In genomic region chr4:128733496-128733895, GRCm38 (mm10) we compare ENCODE assay signal across 8 mouse cellular contexts. TPM values are rescaled to one million over a fixed set of nuclear protein-coding genes. Genes with fewer than 3 reads are reported as not detected.
DNase-seq lines count a peak whose midpoint lies in the region; ATAC-seq lines count a peak whose summit lies in the region.

No protein-coding gene starts in this region.

- no peaks in the 10 kb centered on the region for H3K27me3 ChIP-seq in neural tube, embryonic 11.5 days (ENCODE audit: control insufficient read depth, insufficient read depth, low read length)
- no peaks in the 10 kb centered on the region for H3K27me3 ChIP-seq in forebrain, embryonic 15.5 days

- no peak overlapping the region for H3K4me2 ChIP-seq in neural tube, embryonic 11.5 days (ENCODE audit: low read depth)
- peak overlapping the region; percentile 33 for H3K4me2 ChIP-seq in forebrain, embryonic 15.5 days (replicated peaks)

- WGBS in neural tube, embryonic 11.5 days: 54% methylated on average over 6 of the region's 6 CpGs
- WGBS in forebrain, embryonic 15.5 days: 25% methylated on average over 6 of the region's 6 CpGs

- peak overlapping the region; percentile 26 for H3K9ac ChIP-seq in neural tube, embryonic 11.5 days (ENCODE audit: low read length)
- H3K9ac ChIP-seq in forebrain, embryonic 15.5 days (replicated peaks): peak overlapping the region; percentile 37

- H3K4me3 ChIP-seq in neural tube, embryonic 11.5 days (ENCODE audit: low read depth, low read length): no peak overlapping the region
- H3K4me3 ChIP-seq in forebrain, embryonic 15.5 days: no peak overlapping the region

- no peaks in the 10 kb centered on the region for H3K9me3 ChIP-seq in neural tube, embryonic 11.5 days (ENCODE audit: control insufficient read depth, low read length)
- no peaks in the 10 kb centered on the region for H3K9me3 ChIP-seq in forebrain, embryonic 15.5 days

- no peak for DNase-seq in neural tube, embryonic 11.5 days (ENCODE audit: low spot score)
- no peak for DNase-seq in neural tube, embryonic 10.5 days (ENCODE audit: extremely low spot score, low spot score)
- peak; percentile 35 to 46 for DNase-seq in kidney, postnatal 36 days
- DNase-seq in thymus, postnatal 14 days: no peak
- no peak for DNase-seq in cerebellum, adult 9-11 months
- DNase-seq in thymus, postnatal 25 days: no peak

- peak overlapping the region; percentile 34; the same call in 1 of the 2 replicates for H3K27ac ChIP-seq in neural tube, embryonic 11.5 days (ENCODE audit: low read depth, low read length)
- peak overlapping the region; percentile 89 for H3K27ac ChIP-seq in forebrain, embryonic 15.5 days (replicated peaks)

- H3K36me3 ChIP-seq in neural tube, embryonic 11.5 days (ENCODE audit: control insufficient read depth, insufficient read depth, low read length): 0 out of 2 replicates have a peak, but pooled peaks cover 2% of the 10 kb centered on the region
- 0 out of 2 replicates have a peak, but pooled peaks cover 3% of the 10 kb centered on the region for H3K36me3 ChIP-seq in forebrain, embryonic 15.5 days

- H3K4me1 ChIP-seq in neural tube, embryonic 11.5 days (ENCODE audit: control insufficient read depth, insufficient read depth, low read length): peaks cover 77% of the 10 kb centered on the region
- peaks cover 96% of the 10 kb centered on the region for H3K4me1 ChIP-seq in forebrain, embryonic 15.5 days

- no peak for ATAC-seq in neural tube, embryonic 11.5 days (ENCODE audit: insufficient read depth, low FRiP score, low TSS enrichment)
- no peak for ATAC-seq in forebrain, embryonic 15.5 days (replicated peaks)
- peak; percentile 83 for ATAC-seq in monocyte, adult 5-6 weeks (replicated peaks; ENCODE audit: insufficient number of reproducible peaks, low FRiP score, low TSS enrichment, poor library complexity, severe bottlenecking)

RNA-seq across cellular contexts. Expression of gene A3galt2, which starts 21.7 kb away (rescaled TPM):
- polyA plus RNA-seq in neural tube, embryonic 11.5 days (2014; fragmentation: Nextera tagmentation; extraction: Ambion mirVana): 0.33 and 0.45 TPM in 2 replicates
- polyA plus RNA-seq in forebrain, embryonic 15.5 days (2015; fragmentation: Nextera tagmentation; extraction: Ambion mirVana): 0.45 and 0.61 TPM in 2 replicates
- total RNA-seq in monocyte, adult 5-6 weeks (2017): 0.19 to 0.57 TPM in 2 of 3 replicates, not detected in the other

Comparison
In these comparisons a context has a peak if more than half of its experiments do, and no peak if none do; other contexts are left out.
1. DNase-seq: peak in kidney, postnatal 36 days (2 of 2); none in neural tube, embryonic 11.5 days (single experiment), neural tube, embryonic 10.5 days (single experiment), thymus, postnatal 14 days (single experiment), cerebellum, adult 9-11 months (single experiment) and thymus, postnatal 25 days (single experiment).